Mouse (Mus musculus): ENCODE measurements at regions not wholly inside any gene's neighbourhood (a gene's known extent, or its start where the extent isn't known, plus 50 kb on each side); places are given as distances from the start of the nearest gene placed in this dataset.

DNA sequence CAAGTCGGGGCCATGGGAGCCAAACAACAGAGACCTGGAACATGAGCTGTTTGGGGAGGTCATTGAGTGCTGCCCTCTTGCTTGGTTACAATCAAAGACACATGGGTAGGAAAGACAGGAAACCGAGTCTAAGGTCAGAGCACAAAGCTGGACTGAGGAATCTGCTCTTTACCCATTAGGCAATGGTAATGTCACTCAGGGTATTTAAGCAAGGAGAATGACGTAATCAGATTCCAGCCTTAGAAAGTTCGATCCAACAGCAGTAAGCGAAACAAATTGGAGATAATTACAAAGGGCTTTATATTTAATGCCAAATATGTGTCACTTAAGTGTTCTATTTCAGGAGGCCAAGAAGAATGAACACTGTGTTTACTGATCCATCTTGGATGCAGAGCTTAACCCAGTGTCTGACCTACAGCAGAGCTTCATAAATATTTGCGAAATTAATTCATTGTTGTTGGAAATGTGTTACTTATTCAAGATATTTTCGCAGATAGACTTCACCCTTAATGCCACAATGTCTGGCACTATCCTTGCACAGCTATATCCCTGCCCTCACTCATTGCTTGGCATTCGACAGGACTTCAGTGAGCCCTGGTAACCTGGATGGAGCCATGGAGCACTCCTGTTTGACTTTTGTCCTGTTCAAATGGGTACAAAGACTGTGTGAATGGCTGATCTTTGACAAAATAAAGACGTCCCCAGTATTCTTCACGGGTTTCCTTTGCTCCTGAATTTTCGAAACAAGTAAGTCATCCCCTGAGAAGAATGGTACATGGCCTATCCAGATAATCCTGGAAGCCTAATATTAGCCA is 56.2 kb upstream of the Ptgfr start:
- TF ChIP-seq CHD2 (IDR thresholded peaks at IDR 0.05; ENCODE audit: low read depth, low read length) = no peak
- no peak for TF ChIP-seq HCFC1 (IDR thresholded peaks at IDR 0.05; ENCODE audit: borderline replicate concordance, insufficient read depth, low read length)

Data from ES-E14 (cell line).